Mouse (Mus musculus): ENCODE measurements at regions not wholly inside any gene's neighbourhood (a gene's known extent, or its start where the extent isn't known, plus 50 kb on each side); places are given as distances from the start of the nearest gene placed in this dataset.

- peak; percentile 78 to 81 for DNase-seq
Measured at GRCm38 (mm10) chr1:34642304-34642893, 62.9 kb downstream of the Amer3 start.

GRCm38 (mm10) chr1:34653963-34654644 is 74.6 kb downstream of the Amer3 start:
- no peak for DNase-seq

GRCm38 (mm10) chr1:34657481-34657880 is 78.0 kb downstream of the Amer3 start:
- no peak for DNase-seq

- DNase-seq, result no peak
Measured at GRCm38 (mm10) chr1:34663875-34664547, 84.6 kb downstream of the Amer3 start.

- DNase-seq, result no peak
Measured at GRCm38 (mm10) chr1:34664816-34665511, 85.5 kb downstream of the Amer3 start.

- DNase-seq, result no peak
Measured at GRCm38 (mm10) chr1:34665512-34665854, 86.0 kb downstream of the Amer3 start.

- no peak for DNase-seq
Measured at GRCm38 (mm10) chr1:34666226-34666662, 86.8 kb downstream of the Amer3 start.

- DNase-seq, result no peak
Measured at GRCm38 (mm10) chr1:34677105-34677741, 97.8 kb downstream of the Amer3 start.

- DNase-seq, result peak; percentile 70 to 79
Measured at GRCm38 (mm10) chr1:34677832-34678733, 98.6 kb downstream of the Amer3 start.

- DNase-seq, result peak; percentile 15 to 22
Measured at GRCm38 (mm10) chr1:34678734-34679068, 99.2 kb downstream of the Amer3 start.

GRCm38 (mm10) chr1:34686539-34686938 is 107.1 kb downstream of the Amer3 start:
- no peak for DNase-seq

- no peak for DNase-seq
Measured at GRCm38 (mm10) chr1:34696533-34696932, 117.1 kb downstream of the Amer3 start.

GRCm38 (mm10) chr1:34700237-34701030 is 121.0 kb downstream of the Amer3 start:
- peak; percentile 77 for DNase-seq

- DNase-seq, result no peak
Measured at GRCm38 (mm10) chr1:34701436-34701835, 122.0 kb downstream of the Amer3 start.

- no peak for DNase-seq
Measured at GRCm38 (mm10) chr1:34709089-34709488, 129.6 kb downstream of the Amer3 start.

- DNase-seq, result peak in 1 of 2 experiments; percentile 9
Measured at GRCm38 (mm10) chr1:34722674-34723073, 120.2 kb downstream of the Fam168b start.

GRCm38 (mm10) chr1:34732156-34732555 is 110.7 kb downstream of the Fam168b start:
- DNase-seq, result no peak

GRCm38 (mm10) chr1:34733026-34733913 is 109.6 kb downstream of the Fam168b start:
- no peak for DNase-seq

- DNase-seq, result peak; percentile 78 to 82
Measured at GRCm38 (mm10) chr1:34738386-34739067, 104.3 kb downstream of the Fam168b start.

All from kidney, postnatal 4 days (tissue).